Mouse (Mus musculus) heart, postnatal 0 days (tissue): ENCODE results near the gene Fam229b. TPM values are rescaled to one million over a fixed set of nuclear protein-coding genes. Genes with fewer than 3 reads are reported as not detected.

Experiments
- ATAC-seq: fragments of 200-750 bp; cut with Nextera tagmentation; 2 replicates; pipeline ENCODE4 v1.8.0; 2017; ENCODE audit warnings: low read depth, moderate number of reproducible peaks, moderate library complexity; ENCODE audit not compliant: insufficient read depth
- DNase-seq: peaks from one replicate; pipeline ENCODE4 v3.0.0-alpha.2; 2016; ENCODE audit warnings: low spot score
- H3K27ac ChIP-seq: fragments of 300-500 bp; sonication (generic); 2 replicates; pipeline ENCODE4 v1.5.1; 2014; ENCODE audit warnings: low read depth, mild to moderate bottlenecking
- H3K27me3 ChIP-seq: fragments of 300-500 bp; sonication (generic); 2 replicates; pipeline ENCODE4 v1.6.1; 2014; ENCODE audit warnings: low read length, mixed read lengths; ENCODE audit not compliant: control insufficient read depth, insufficient read depth
- H3K36me3 ChIP-seq: fragments of 300-500 bp; sonication (generic); replicated peaks from 2 replicates; pipeline ENCODE4 v1.6.1; 2014; ENCODE audit warnings: low read length, mixed read lengths; ENCODE audit not compliant: control insufficient read depth, insufficient read depth
- H3K4me1 ChIP-seq: fragments of 300-500 bp; sonication (generic); 2 replicates; pipeline ENCODE4 v1.6.1; 2014; ENCODE audit warnings: antibody characterized with exemption; ENCODE audit not compliant: control insufficient read depth, insufficient read depth
- H3K4me2 ChIP-seq: fragments of 300-500 bp; sonication (generic); 2 replicates; pipeline ENCODE4 v1.6.1; 2014; ENCODE audit warnings: low read depth, mild to moderate bottlenecking, low read length, moderate library complexity
- H3K4me3 ChIP-seq: fragments of 300-500 bp; sonication (generic); 2 replicates; pipeline ENCODE4 v1.5.1; 2014; ENCODE audit warnings: low read depth, low read length
- H3K9ac ChIP-seq: fragments of 300-500 bp; sonication (generic); replicated peaks from 2 replicates; pipeline ENCODE4 v1.6.1; 2014; ENCODE audit warnings: low read depth, low read length, mixed read lengths
- H3K9me3 ChIP-seq: fragments of 300-500 bp; sonication (generic); replicated peaks from 2 replicates; pipeline ENCODE4 v1.6.1; 2016; ENCODE audit warnings: low read length; ENCODE audit not compliant: control insufficient read depth
- CTCF ChIP-seq: IDR thresholded peaks from 2 replicates; pipeline ENCODE4 v1.5.1; 2016; ENCODE audit warnings: antibody characterized with exemption, control low read depth, low read depth
- EP300 ChIP-seq: IDR thresholded peaks from 2 replicates; pipeline ENCODE4 v1.6.1; 2016; ENCODE audit warnings: antibody characterized with exemption, low read depth
- WGBS: fragments of 180-500 bp; shearing (Covaris S2); extraction: QIAGEN DNeasy Blood & Tissue Kit; methylation state at CpG from one replicate; pipeline ENCODE4 v1.1.7; 2014; 5-methylcytosine and 5-hydroxymethylcytosine counted together
- polyA plus RNA-seq: library from polyadenylated mRNA; unstranded; fragments of >200 nt; fragmentation: Nextera tagmentation; extraction: Ambion mirVana; gene quantifications from 2 replicates; pipeline ENCODE4 v1.2.1, GENCODE M21; 2015
- total RNA-seq: library from RNA; depleted of rRNA; stranded (reverse); fragments of >200 nt; gene quantifications from 2 replicates; pipeline ENCODE4 v1.2.3, GENCODE M21; 2014; ENCODE audit warnings: low replicate concordance; rRNA removed

Gene Fam229b
- total and polyA plus RNA-seq, 2 experiments from 2014 or later, result 5.2 to 14.8 TPM

- Histone ChIP-seq H3K4me1 (no peaks in the 10 kb centered on the region), H3K27me3 (no peaks in the 10 kb centered on the region), H3K9ac (no peak overlapping the region), H3K27ac (no peak overlapping the region), H3K4me3 (no peak overlapping the region), H3K36me3 (peaks cover 60% of the 10 kb centered on the region), H3K9me3 (no peaks in the 10 kb centered on the region), H3K4me2 (no peak overlapping the region)
- ATAC-seq, result no peak
- DNase-seq, result no peak
- TF ChIP-seq CTCF (peak; percentile 49), EP300 (no peak)
- WGBS, result 71% methylated on average over 9 of the region's 9 CpGs
Observed at GRCm38 (mm10) chr10:39096981-39097380, 36.7 kb downstream of the Fam229b start.

- H3K9me3 ChIP-seq, result no peaks in the 10 kb centered on the region
Observed at GRCm38 (mm10) chr10:39072048-39072447, 61.7 kb downstream of the Fam229b start.

More at GRCm38 (mm10) chr10:39072048-39072447, 61.7 kb downstream of the Fam229b start:
- Histone ChIP-seq H3K27ac (no peak overlapping the region), H3K4me3 (no peak overlapping the region), H3K9ac (no peak overlapping the region), H3K4me2 (no peak overlapping the region), H3K4me1 (no peaks in the 10 kb centered on the region), H3K27me3 (no peaks in the 10 kb centered on the region), H3K36me3 (peaks cover 77% of the 10 kb centered on the region)
- TF ChIP-seq CTCF (no peak), EP300 (no peak)
- no peak for DNase-seq
- no peak for ATAC-seq
- 88% methylated on average over 4 of the region's 4 CpGs for WGBS

Other genes with a start within 250 kb of the Fam229b start
- 120 and 124 TPM in 2 replicates for gene Lama4, start 168.4 kb downstream of the Fam229b start, total RNA-seq
- gene Lama4, start 168.4 kb downstream of the Fam229b start, polyA plus RNA-seq, result 68.7 and 72.2 TPM in 2 replicates
- gene Tube1, start 62 bp upstream of the Fam229b start, total RNA-seq, result 1.7 and 2.0 TPM in 2 replicates
- gene Tube1, start 62 bp upstream of the Fam229b start, polyA plus RNA-seq, result 1.6 and 1.9 TPM in 2 replicates
- not detected in 2 replicates for gene Ccn6, start 29.9 kb upstream of the Fam229b start, total RNA-seq
- not detected in 2 replicates for gene Ccn6, start 29.9 kb upstream of the Fam229b start, polyA plus RNA-seq
- 24.1 and 34.3 TPM in 2 replicates for gene Fyn, start 234.9 kb upstream of the Fam229b start, total RNA-seq
- gene Fyn, start 234.9 kb upstream of the Fam229b start, polyA plus RNA-seq, result 10.3 and 10.8 TPM in 2 replicates